Mouse (Mus musculus): ENCODE results near the gene Fras1. TPM values are rescaled to one million over a fixed set of nuclear protein-coding genes. Genes with fewer than 3 reads are reported as not detected.

Gene Fras1
- polyA plus RNA-seq, 1 experiment from 2014 or later = 1.2 TPM

Other genes starting within 250 kb of the Fras1 start
- 7.5 and 8.7 TPM in 2 replicates for gene Cnot6l, start 209.8 kb upstream of the Fras1 start, polyA plus RNA-seq (2015; fragmentation: Nextera tagmentation; extraction: Ambion mirVana)
- gene Mrpl1, start 164.5 kb upstream of the Fras1 start, polyA plus RNA-seq (2015; fragmentation: Nextera tagmentation; extraction: Ambion mirVana) = 21.5 and 24.2 TPM in 2 replicates

All from liver, embryonic 13.5 days (tissue).